Mouse (Mus musculus) cerebellum, postnatal 14 days (tissue): ENCODE measurements at regions not wholly inside any gene's neighbourhood (a gene's known extent, or its start where the extent isn't known, plus 50 kb on each side); places are given as distances from the start of the nearest gene placed in this dataset.
A peak's percentile ranks its signal among the peaks of the same experiment; 100 is the strongest.
"Not testable (repeated sequence)": the region's sequence is repeated elsewhere in the genome, so short reads cannot be mapped to it uniquely, and the experiment has no call there.

ENCODE experiments used
- DNase-seq, 2 experiments: peaks; one replicate each; pipeline ENCODE4 v3.0.0; 2021; ENCODE audit warnings: mixed read lengths in 2 of 2

GRCm38 (mm10) chr2:123655551-123655950 is 434.2 kb upstream of the Sema6d start:
- no peak for DNase-seq

- DNase-seq = no peak
Observed at GRCm38 (mm10) chr2:123688290-123689030, 401.3 kb upstream of the Sema6d start.

GRCm38 (mm10) chr2:123689801-123690200 is 400.0 kb upstream of the Sema6d start:
- no peak for DNase-seq

- no peak for DNase-seq
Observed at GRCm38 (mm10) chr2:123739688-123740087, 350.1 kb upstream of the Sema6d start.

- no peak for DNase-seq
Observed at GRCm38 (mm10) chr2:123740541-123740940, 349.2 kb upstream of the Sema6d start.

GRCm38 (mm10) chr2:123754220-123754619 is 335.5 kb upstream of the Sema6d start:
- no peak for DNase-seq

GRCm38 (mm10) chr2:123754656-123755499 is 334.9 kb upstream of the Sema6d start:
- DNase-seq = not testable (repeated sequence)

GRCm38 (mm10) chr2:123799226-123799786 is 290.5 kb upstream of the Sema6d start:
- DNase-seq = peak; percentile 33 to 39

- peak; percentile 13 to 38 for DNase-seq
Observed at GRCm38 (mm10) chr2:123805646-123806045, 284.1 kb upstream of the Sema6d start.

GRCm38 (mm10) chr2:123806370-123806769 is 283.4 kb upstream of the Sema6d start:
- DNase-seq = peak; percentile 19 to 44

GRCm38 (mm10) chr2:123813182-123813949 is 276.4 kb upstream of the Sema6d start:
- no peak for DNase-seq

- DNase-seq = no peak
Observed at GRCm38 (mm10) chr2:123813950-123814337, 275.8 kb upstream of the Sema6d start.

- DNase-seq = no peak
Observed at GRCm38 (mm10) chr2:123816627-123817026, 273.1 kb upstream of the Sema6d start.

GRCm38 (mm10) chr2:123833540-123834136 is 256.1 kb upstream of the Sema6d start:
- DNase-seq = no peak
